Mouse (Mus musculus): Measurements from ENCODE around the gene Ebi3. TPM values are rescaled to one million over a fixed set of nuclear protein-coding genes. Genes with fewer than 3 reads are reported as not detected.
A peak's percentile ranks its signal among the peaks of the same experiment; 100 is the strongest.
"Not testable (repeated sequence)": the region's sequence is repeated elsewhere in the genome, so short reads cannot be mapped to it uniquely, and the experiment has no call there.

Ebi3 gene
- polyA plus RNA-seq, 1 experiment from 2014 or later = 1.1 TPM

DNA sequence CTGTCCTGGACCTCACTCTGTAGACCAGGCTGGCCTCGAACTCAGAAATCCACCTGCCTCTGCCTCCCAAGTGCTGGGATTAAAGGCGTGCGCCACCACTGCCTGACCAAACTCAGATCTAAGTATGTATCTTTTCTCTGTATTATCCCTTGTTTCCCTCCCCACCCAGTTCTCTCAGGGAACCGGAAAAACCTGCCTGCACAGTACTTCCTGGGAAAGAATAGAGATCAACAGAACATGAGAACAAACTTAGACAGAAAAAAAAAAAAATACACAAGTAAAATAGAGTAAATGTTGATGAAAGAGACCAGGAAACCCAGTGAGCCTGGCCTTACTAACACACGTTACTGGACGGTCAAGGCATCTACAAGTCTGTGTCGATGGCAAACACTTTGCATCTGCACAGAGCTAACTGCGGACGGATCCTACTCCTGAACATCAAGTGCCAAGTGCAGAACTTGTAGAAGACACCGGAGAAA is 8.0 kb upstream of the Ebi3 start:
- H3K9ac ChIP-seq (ENCODE audit: low read length); ATAC-seq (ENCODE audit: insufficient number of reproducible peaks, low FRiP score, low TSS enrichment, low read depth); H3K4me1 ChIP-seq (ENCODE audit: control insufficient read depth, insufficient read depth, low read length); DNase-seq (ENCODE audit: low spot score); H3K27me3 ChIP-seq (ENCODE audit: control insufficient read depth, insufficient read depth, low read length); H3K27ac ChIP-seq (replicated peaks; ENCODE audit: low read depth, low read length); H3K9me3 ChIP-seq (ENCODE audit: control insufficient read depth, low read length); H3K36me3 ChIP-seq (ENCODE audit: control insufficient read depth, insufficient read depth, low read length): not testable (repeated sequence)
- 42% methylated on average over 10 of the region's 10 CpGs for WGBS
- Histone ChIP-seq H3K4me2 (ENCODE audit: low read depth, severe bottlenecking) (peak overlapping the region; percentile 83; the same call in 1 of the 2 replicates), H3K4me3 (ENCODE audit: low read depth, low read length) (peak overlapping the region; percentile 39)

GRCm38 (mm10) chr17:55944866-55945682 is 7.4 kb upstream of the Ebi3 start:
- under 1% methylated on average over 56 of the region's 56 CpGs for WGBS
- not testable (repeated sequence) for H3K4me1 ChIP-seq (ENCODE audit: control insufficient read depth, insufficient read depth, low read length); H3K9me3 ChIP-seq (ENCODE audit: control insufficient read depth, low read length); H3K27me3 ChIP-seq (ENCODE audit: control insufficient read depth, insufficient read depth, low read length); H3K36me3 ChIP-seq (ENCODE audit: control insufficient read depth, insufficient read depth, low read length)
- Histone ChIP-seq H3K27ac (replicated peaks; ENCODE audit: low read depth, low read length) (peak overlapping the region; percentile 36; the same call in 1 of the 2 replicates), H3K9ac (ENCODE audit: low read length) (peak overlapping the region; percentile 60), H3K4me2 (ENCODE audit: low read depth, severe bottlenecking) (peak overlapping the region; percentile 83), H3K4me3 (ENCODE audit: low read depth, low read length) (peak overlapping the region; percentile 39)
- ATAC-seq (ENCODE audit: insufficient number of reproducible peaks, low FRiP score, low TSS enrichment, low read depth) (peak; percentile 93), DNase-seq (ENCODE audit: low spot score) (peak; percentile 71)

DNA sequence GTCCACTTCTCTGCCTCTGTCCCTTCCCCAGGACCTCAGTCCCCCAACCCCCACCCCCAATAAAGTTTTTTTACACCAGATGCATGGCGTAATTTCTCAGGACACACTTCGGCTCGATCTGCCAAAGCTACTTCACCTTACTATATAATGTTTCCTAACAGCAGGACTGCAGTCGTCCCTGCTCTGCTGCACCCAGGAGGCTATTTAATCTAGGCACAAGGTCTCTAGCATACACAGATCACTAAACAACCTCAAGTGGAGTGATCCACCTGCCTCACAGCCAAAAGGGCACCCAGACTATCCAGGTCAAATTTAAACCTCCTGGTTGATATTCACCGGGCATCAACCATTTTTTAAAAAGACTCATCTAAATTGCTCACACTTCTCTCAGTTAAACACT is 6.7 kb upstream of the Ebi3 start:
- ATAC-seq (ENCODE audit: insufficient number of reproducible peaks, low FRiP score, low TSS enrichment, low read depth) (no peak), DNase-seq (ENCODE audit: low spot score) (no peak)
- H3K36me3 ChIP-seq (ENCODE audit: control insufficient read depth, insufficient read depth, low read length) = no peaks in the 10 kb centered on the region
- H3K9me3 ChIP-seq (ENCODE audit: control insufficient read depth, low read length) = no peaks in the 10 kb centered on the region
- H3K27me3 ChIP-seq (ENCODE audit: control insufficient read depth, insufficient read depth, low read length) = no peaks in the 10 kb centered on the region
- H3K27ac ChIP-seq (replicated peaks; ENCODE audit: low read depth, low read length) = no peak overlapping the region
- no peaks in the 10 kb centered on the region for H3K4me1 ChIP-seq (ENCODE audit: control insufficient read depth, insufficient read depth, low read length)
- WGBS = 26% methylated on average over 5 of the region's 5 CpGs
- H3K4me3 ChIP-seq (ENCODE audit: low read depth, low read length) = peak overlapping the region; percentile 39
- H3K9ac ChIP-seq (ENCODE audit: low read length) = peak overlapping the region; percentile 60
- H3K4me2 ChIP-seq (ENCODE audit: low read depth, severe bottlenecking) = peak overlapping the region; percentile 83

- DNase-seq (ENCODE audit: low spot score) = no peak
- Histone ChIP-seq H3K27ac (replicated peaks; ENCODE audit: low read depth, low read length) (no peak overlapping the region), H3K4me3 (ENCODE audit: low read depth, low read length) (no peak overlapping the region), H3K9me3 (ENCODE audit: control insufficient read depth, low read length) (no peaks in the 10 kb centered on the region), H3K9ac (ENCODE audit: low read length) (no peak overlapping the region), H3K4me2 (ENCODE audit: low read depth, severe bottlenecking) (no peak overlapping the region), H3K4me1 (ENCODE audit: control insufficient read depth, insufficient read depth, low read length) (no peaks in the 10 kb centered on the region), H3K36me3 (ENCODE audit: control insufficient read depth, insufficient read depth, low read length) (no peaks in the 10 kb centered on the region), H3K27me3 (ENCODE audit: control insufficient read depth, insufficient read depth, low read length) (no peaks in the 10 kb centered on the region)
- whole genome bisulfite sequencing = 90% methylated on average over 4 of the region's 4 CpGs
- no peak for ATAC-seq (ENCODE audit: insufficient number of reproducible peaks, low FRiP score, low TSS enrichment, low read depth)
Observed at GRCm38 (mm10) chr17:55948647-55949046, 3.8 kb upstream of the Ebi3 start.

DNA sequence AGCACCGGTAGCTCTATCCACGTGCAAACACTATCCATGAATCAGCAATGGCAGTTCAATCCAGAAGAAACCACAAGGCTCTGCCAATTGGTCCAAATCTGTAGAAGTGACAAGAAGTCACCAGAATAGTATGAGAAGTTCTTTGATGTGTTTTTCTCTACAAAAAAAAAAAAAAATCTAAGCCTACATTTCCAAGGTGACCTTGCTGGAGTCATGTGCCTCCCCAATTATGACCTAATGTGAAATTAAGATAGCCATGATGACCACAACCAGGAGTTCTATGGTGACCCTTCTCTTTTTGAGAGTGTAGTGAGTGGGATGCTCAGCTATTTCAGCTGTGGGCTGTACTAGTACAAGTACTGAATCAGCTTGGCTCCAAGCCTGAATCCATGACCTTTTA is 3.0 kb upstream of the Ebi3 start, which contains the start of gene Zfp119b:
Gene Zfp119b, minus strand, starts transcription at position 101 of the 400 bp plus-strand sequence.
- no peak within 1 kb of the TSS for H3K27ac ChIP-seq (replicated peaks; ENCODE audit: low read depth, low read length)
- H3K4me1 ChIP-seq (ENCODE audit: control insufficient read depth, insufficient read depth, low read length) = no peaks in the 10 kb centered on the region
- no peak within 1 kb of the TSS for H3K4me3 ChIP-seq (ENCODE audit: low read depth, low read length)
- WGBS = 92% methylated on average over 2 of the region's 2 CpGs
- 0 out of 2 replicates have a peak, but pooled peaks cover 3% of the 10 kb centered on the region for H3K27me3 ChIP-seq (ENCODE audit: control insufficient read depth, insufficient read depth, low read length)
- no peaks in the 10 kb centered on the region for H3K36me3 ChIP-seq (ENCODE audit: control insufficient read depth, insufficient read depth, low read length)
- H3K9ac ChIP-seq (ENCODE audit: low read length) = no peak within 1 kb of the TSS
- H3K4me2 ChIP-seq (ENCODE audit: low read depth, severe bottlenecking) = no peak within 1 kb of the TSS
- H3K9me3 ChIP-seq (ENCODE audit: control insufficient read depth, low read length) = no peaks in the 10 kb centered on the region
- DNase-seq (ENCODE audit: low spot score) = no peak
- no peak for ATAC-seq (ENCODE audit: insufficient number of reproducible peaks, low FRiP score, low TSS enrichment, low read depth)

DNA sequence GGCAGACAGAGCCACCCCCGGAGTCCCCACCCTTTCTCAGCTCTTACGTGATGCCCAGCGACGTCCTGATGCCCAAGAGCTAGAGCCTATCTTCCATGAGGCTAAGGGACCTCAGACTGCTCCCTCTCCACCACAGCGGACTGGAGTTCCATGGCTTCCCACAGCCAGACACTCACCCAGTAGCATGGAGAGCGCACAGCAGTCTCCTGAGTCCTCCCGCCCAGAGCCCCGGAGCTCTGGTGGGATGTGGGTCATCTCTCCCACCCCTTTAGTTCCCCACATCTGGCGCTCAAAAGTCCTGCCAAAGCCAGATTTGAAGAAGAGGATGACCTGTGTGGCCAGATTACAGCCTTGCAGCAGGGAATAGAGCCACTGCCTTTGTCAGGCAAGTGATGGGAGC is 1.8 kb upstream of the Ebi3 start:
- no peak overlapping the region for H3K4me2 ChIP-seq (ENCODE audit: low read depth, severe bottlenecking)
- ATAC-seq (ENCODE audit: insufficient number of reproducible peaks, low FRiP score, low TSS enrichment, low read depth) (no peak), DNase-seq (ENCODE audit: low spot score) (no peak)
- H3K9ac ChIP-seq (ENCODE audit: low read length) = no peak overlapping the region
- H3K27me3 ChIP-seq (ENCODE audit: control insufficient read depth, insufficient read depth, low read length) = 0 out of 2 replicates have a peak, but pooled peaks cover 3% of the 10 kb centered on the region
- H3K36me3 ChIP-seq (ENCODE audit: control insufficient read depth, insufficient read depth, low read length) = no peaks in the 10 kb centered on the region
- no peaks in the 10 kb centered on the region for H3K4me1 ChIP-seq (ENCODE audit: control insufficient read depth, insufficient read depth, low read length)
- H3K27ac ChIP-seq (replicated peaks; ENCODE audit: low read depth, low read length) = no peak overlapping the region
- no peaks in the 10 kb centered on the region for H3K9me3 ChIP-seq (ENCODE audit: control insufficient read depth, low read length)
- WGBS = 80% methylated on average over 9 of the region's 9 CpGs
- no peak overlapping the region for H3K4me3 ChIP-seq (ENCODE audit: low read depth, low read length)

GRCm38 (mm10) chr17:55952041-55952440 is 399 bp upstream of the Ebi3 start:
- Histone ChIP-seq H3K4me1 (ENCODE audit: control insufficient read depth, insufficient read depth, low read length) (no peaks in the 10 kb centered on the region), H3K4me3 (ENCODE audit: low read depth, low read length) (no peak overlapping the region), H3K9me3 (ENCODE audit: control insufficient read depth, low read length) (no peaks in the 10 kb centered on the region), H3K27me3 (ENCODE audit: control insufficient read depth, insufficient read depth, low read length) (0 out of 2 replicates have a peak, but pooled peaks cover 3% of the 10 kb centered on the region), H3K4me2 (ENCODE audit: low read depth, severe bottlenecking) (no peak overlapping the region), H3K27ac (replicated peaks; ENCODE audit: low read depth, low read length) (no peak overlapping the region), H3K9ac (ENCODE audit: low read length) (no peak overlapping the region), H3K36me3 (ENCODE audit: control insufficient read depth, insufficient read depth, low read length) (no peaks in the 10 kb centered on the region)
- no peak for ATAC-seq (ENCODE audit: insufficient number of reproducible peaks, low FRiP score, low TSS enrichment, low read depth)
- no peak for DNase-seq (ENCODE audit: low spot score)

DNA sequence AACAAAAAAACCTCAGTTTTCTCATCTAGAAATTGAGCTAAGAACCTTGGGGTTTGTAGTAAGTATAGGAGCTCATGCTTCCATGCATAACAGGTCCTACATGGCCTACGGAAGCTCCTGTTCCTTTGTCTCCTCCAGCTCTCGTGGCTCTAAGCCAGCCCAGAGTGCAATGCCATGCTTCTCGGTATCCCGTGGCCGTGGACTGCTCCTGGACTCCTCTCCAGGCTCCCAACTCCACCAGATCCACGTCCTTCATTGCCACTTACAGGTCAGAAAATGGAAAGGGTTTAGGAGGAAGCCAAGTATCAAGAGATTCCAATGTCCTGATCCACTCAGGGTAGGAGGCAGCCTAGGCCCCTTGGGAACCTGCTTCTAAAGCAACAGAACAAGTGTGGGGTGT is 1.3 kb downstream of the Ebi3 start:
- no peaks in the 10 kb centered on the region for H3K9me3 ChIP-seq (ENCODE audit: control insufficient read depth, low read length)
- ATAC-seq (ENCODE audit: insufficient number of reproducible peaks, low FRiP score, low TSS enrichment, low read depth) (no peak), DNase-seq (ENCODE audit: low spot score) (no peak)
- H3K27me3 ChIP-seq (ENCODE audit: control insufficient read depth, insufficient read depth, low read length) = 0 out of 2 replicates have a peak, but pooled peaks cover 3% of the 10 kb centered on the region
- H3K27ac ChIP-seq (replicated peaks; ENCODE audit: low read depth, low read length) = no peak overlapping the region
- H3K4me1 ChIP-seq (ENCODE audit: control insufficient read depth, insufficient read depth, low read length) = no peaks in the 10 kb centered on the region
- H3K4me2 ChIP-seq (ENCODE audit: low read depth, severe bottlenecking) = no peak overlapping the region
- no peaks in the 10 kb centered on the region for H3K36me3 ChIP-seq (ENCODE audit: control insufficient read depth, insufficient read depth, low read length)
- H3K4me3 ChIP-seq (ENCODE audit: low read depth, low read length) = no peak overlapping the region
- 76% methylated on average over 6 of the region's 6 CpGs for WGBS
- no peak overlapping the region for H3K9ac ChIP-seq (ENCODE audit: low read length)
